8 mouse cellular contexts compared by ENCODE assay signal in genomic region chr1:179136461-179137144, GRCm38 (mm10).
DNase-seq lines count a peak whose midpoint lies in the region; ATAC-seq lines count a peak whose summit lies in the region.

No protein-coding gene starts in this region.

- H3K4me2 ChIP-seq in intestine, embryonic 15.5 days (replicated peaks): no peak overlapping the region
- peak overlapping the region; percentile 38 for H3K4me2 ChIP-seq in lung, embryonic 15.5 days

- no peak overlapping the region for H3K9ac ChIP-seq in intestine, embryonic 15.5 days
- H3K9ac ChIP-seq in lung, embryonic 15.5 days: no peak overlapping the region

- WGBS in intestine, embryonic 15.5 days: 37% methylated on average over 14 of the region's 14 CpGs
- WGBS in lung, embryonic 15.5 days: 15% methylated on average over 14 of the region's 14 CpGs

- peak; percentile 69 for DNase-seq in left cerebral cortex, postnatal 4 days
- no peak for DNase-seq in left cerebral cortex, adult 11 months (ENCODE audit: low spot score)
- DNase-seq in adrenal gland, postnatal 25 days: peak; percentile 67
- DNase-seq in gastrocnemius, postnatal 4 days (ENCODE audit: low spot score in 2 of 2): peak; percentile 20 to 34
- peak; percentile 64 for DNase-seq in urinary bladder, postnatal 14 days (ENCODE audit: low spot score)
- no peak for DNase-seq in frontal cortex, adult 2 months (ENCODE audit: extremely low spot score in 1 of 2, low spot score in 1 of 2)

- no peak overlapping the region for H3K4me3 ChIP-seq in intestine, embryonic 15.5 days (replicated peaks)
- H3K4me3 ChIP-seq in lung, embryonic 15.5 days: no peak overlapping the region

- intact Hi-C loops in left cerebral cortex, postnatal 4 days (cut with DNase I): no loop called here

- H3K27me3 ChIP-seq in intestine, embryonic 15.5 days (replicated peaks): no peaks in the 10 kb centered on the region
- H3K27me3 ChIP-seq in lung, embryonic 15.5 days: no peaks in the 10 kb centered on the region

- peaks cover 8% of the 10 kb centered on the region for H3K4me1 ChIP-seq in intestine, embryonic 15.5 days (replicated peaks)
- peaks cover 15% of the 10 kb centered on the region for H3K4me1 ChIP-seq in lung, embryonic 15.5 days

- no peak overlapping the region for H3K27ac ChIP-seq in intestine, embryonic 15.5 days
- peak overlapping the region; percentile 19; the same call in 1 of the 2 replicates for H3K27ac ChIP-seq in lung, embryonic 15.5 days

- peak; percentile 47 for ATAC-seq in intestine, embryonic 15.5 days
- ATAC-seq in lung, embryonic 15.5 days (ENCODE audit: borderline replicate concordance, extremely low read depth, low FRiP score, low TSS enrichment): peak; percentile 68

- H3K9me3 ChIP-seq in intestine, embryonic 15.5 days: 0 out of 2 replicates have a peak, but pooled peaks cover 3% of the 10 kb centered on the region
- 0 out of 2 replicates have a peak, but pooled peaks cover 5% of the 10 kb centered on the region for H3K9me3 ChIP-seq in lung, embryonic 15.5 days

- peaks cover 2% of the 10 kb centered on the region; the same call in 1 of the 2 replicates for H3K36me3 ChIP-seq in intestine, embryonic 15.5 days
- no peaks in the 10 kb centered on the region for H3K36me3 ChIP-seq in lung, embryonic 15.5 days

Comparison
In these comparisons a context has a peak if more than half of its experiments do, and no peak if none do; other contexts are left out.
1. DNase-seq: peak in left cerebral cortex, postnatal 4 days (single experiment), adrenal gland, postnatal 25 days (single experiment), gastrocnemius, postnatal 4 days (2 of 2) and urinary bladder, postnatal 14 days (single experiment); none in left cerebral cortex, adult 11 months (single experiment) and frontal cortex, adult 2 months (0 of 2).